Mouse (Mus musculus) cortical plate, adult 2 months (tissue): ENCODE measurements around the gene Gna11. TPM values are rescaled to one million over a fixed set of nuclear protein-coding genes. Genes with fewer than 3 reads are reported as not detected.

Experiments
- H3K27ac ChIP-seq: fragments of 200-500 bp; 2 replicates; pipeline ENCODE4 v1.5.1; 2012; ENCODE audit warnings: low read length, control low read depth, inconsistent platforms; ENCODE audit not compliant: insufficient read depth
- H3K4me1 ChIP-seq: fragments of 200-500 bp; 2 replicates; pipeline ENCODE4 v1.6.1; 2011; ENCODE audit warnings: low read length; ENCODE audit not compliant: control insufficient read depth, insufficient read depth
- H3K4me3 ChIP-seq: fragments of 200-500 bp; 2 replicates; pipeline ENCODE4 v1.5.1; 2011; ENCODE audit warnings: mild to moderate bottlenecking, low read length, control low read depth; ENCODE audit not compliant: insufficient read depth
- CTCF ChIP-seq: fragments of 200-500 bp; IDR thresholded peaks from 2 replicates; pipeline ENCODE4 v1.5.1; 2011; ENCODE audit warnings: mild to moderate bottlenecking, control low read depth, low read length; ENCODE audit not compliant: insufficient read depth; ENCODE audit errors: extremely low read depth
- POLR2A ChIP-seq: fragments of 200-500 bp; IDR thresholded peaks from 2 replicates; pipeline ENCODE4 v1.6.1; 2011; ENCODE audit warnings: mild to moderate bottlenecking, low read length, control low read depth; ENCODE audit not compliant: insufficient read depth; ENCODE audit errors: extremely low read depth
- polyA plus RNA-seq: library from polyadenylated mRNA; depleted of rRNA; stranded (reverse); fragments of >200 nt; gene quantifications from 2 replicates; pipeline ENCODE4 v1.2.3, GENCODE M21; 2012

The Gna11 gene
- polyA plus RNA-seq, 1 experiment, result 147 TPM

DNA sequence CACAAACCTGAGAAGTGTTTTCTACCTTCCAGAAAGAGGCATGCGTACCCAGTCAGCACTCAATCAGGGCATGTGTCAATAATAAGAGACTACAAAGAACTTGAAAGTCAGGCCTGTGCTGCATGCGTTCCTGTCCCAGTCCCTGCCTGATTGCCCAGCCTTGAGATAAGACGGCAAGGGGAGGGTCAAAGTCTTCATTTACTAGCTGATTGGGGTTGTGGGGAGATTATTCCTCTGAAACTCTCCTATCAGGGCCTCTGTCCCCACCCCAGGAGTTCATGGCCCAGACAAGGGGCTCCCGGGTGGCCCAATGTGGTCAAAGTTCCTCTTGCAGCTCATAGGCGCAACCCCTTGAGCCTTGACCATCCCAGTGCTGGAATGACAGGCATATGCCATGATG is 1.3 kb upstream of the Gna11 start:
- TF ChIP-seq CTCF (no peak), POLR2A (no peak)
- Histone ChIP-seq H3K4me1 (peaks cover 7% of the 10 kb centered on the region), H3K4me3 (no peak overlapping the region), H3K27ac (no peak overlapping the region)

DNA sequence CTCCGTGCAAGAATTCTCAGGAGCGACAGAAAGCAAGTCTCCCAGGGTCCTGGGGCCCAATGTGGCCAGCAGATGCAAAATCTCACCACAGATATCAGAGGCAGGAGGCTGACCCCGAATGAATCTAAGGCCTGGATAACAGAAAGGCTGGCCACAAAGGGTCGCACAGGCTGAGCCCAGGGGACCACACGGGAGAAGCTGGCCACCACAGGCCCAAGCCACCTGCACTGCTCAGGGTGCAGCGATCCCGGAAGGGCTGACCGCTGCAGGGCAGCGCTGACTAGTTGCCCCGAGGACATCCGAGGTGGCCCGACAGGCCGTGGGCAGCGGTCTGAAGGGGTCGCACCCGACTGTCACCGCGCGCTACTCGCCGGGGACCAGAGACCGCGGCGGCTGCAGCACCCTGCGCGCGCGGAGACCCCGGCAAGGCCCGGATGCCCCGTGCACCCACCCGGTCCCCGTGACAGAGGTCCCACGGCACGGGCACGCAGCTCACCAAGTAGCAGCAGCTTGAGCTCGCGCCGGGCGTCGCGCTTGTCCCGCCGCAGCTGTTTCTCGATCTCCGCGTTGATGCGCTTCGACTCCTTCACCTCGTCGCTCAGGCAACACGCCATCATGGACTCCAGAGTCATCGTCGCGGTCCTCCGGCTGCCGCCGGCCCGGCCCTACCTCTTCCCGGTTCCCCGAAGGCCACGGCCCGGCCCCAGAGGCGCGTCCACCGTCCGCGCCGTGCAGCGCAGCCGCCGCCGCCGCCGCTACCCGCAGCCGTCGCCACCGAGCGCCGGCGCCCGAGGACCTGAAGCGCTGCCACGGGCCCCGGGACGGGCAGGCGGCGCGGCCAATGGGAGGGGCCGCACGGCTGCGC is 462 bp downstream of the Gna11 start:
- H3K4me1 ChIP-seq, result peaks cover 9% of the 10 kb centered on the region
- peak overlapping the region; percentile 92 for H3K27ac ChIP-seq
- H3K4me3 ChIP-seq, result peak overlapping the region; percentile 100
- TF ChIP-seq POLR2A (peak; percentile 32; the same call in 1 of the 2 replicates), CTCF (no peak)

DNA sequence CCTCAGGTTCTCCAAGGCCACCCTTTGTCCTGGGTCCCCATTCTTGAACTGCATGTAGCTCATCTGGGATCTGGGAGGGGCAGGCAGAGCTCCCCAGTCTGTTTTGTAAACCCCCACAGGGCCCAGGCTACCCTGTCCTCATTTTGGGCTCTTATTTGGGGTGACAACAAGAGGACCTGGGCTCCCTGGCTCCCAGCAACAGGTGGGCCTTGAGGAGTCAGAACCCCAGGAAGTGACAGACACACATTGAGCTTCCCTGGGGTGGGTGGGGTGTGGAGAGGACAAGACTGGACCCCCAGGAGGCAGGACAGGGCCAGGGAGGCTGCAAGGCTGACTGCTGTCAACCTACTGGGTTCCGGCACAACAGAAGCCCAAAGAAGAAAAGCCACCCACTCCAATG is 1.4 kb downstream of the Gna11 start:
- Histone ChIP-seq H3K27ac (no peak overlapping the region), H3K4me3 (peak overlapping the region; percentile 100), H3K4me1 (peaks cover 9% of the 10 kb centered on the region)
- TF ChIP-seq POLR2A (no peak), CTCF (no peak)

DNA sequence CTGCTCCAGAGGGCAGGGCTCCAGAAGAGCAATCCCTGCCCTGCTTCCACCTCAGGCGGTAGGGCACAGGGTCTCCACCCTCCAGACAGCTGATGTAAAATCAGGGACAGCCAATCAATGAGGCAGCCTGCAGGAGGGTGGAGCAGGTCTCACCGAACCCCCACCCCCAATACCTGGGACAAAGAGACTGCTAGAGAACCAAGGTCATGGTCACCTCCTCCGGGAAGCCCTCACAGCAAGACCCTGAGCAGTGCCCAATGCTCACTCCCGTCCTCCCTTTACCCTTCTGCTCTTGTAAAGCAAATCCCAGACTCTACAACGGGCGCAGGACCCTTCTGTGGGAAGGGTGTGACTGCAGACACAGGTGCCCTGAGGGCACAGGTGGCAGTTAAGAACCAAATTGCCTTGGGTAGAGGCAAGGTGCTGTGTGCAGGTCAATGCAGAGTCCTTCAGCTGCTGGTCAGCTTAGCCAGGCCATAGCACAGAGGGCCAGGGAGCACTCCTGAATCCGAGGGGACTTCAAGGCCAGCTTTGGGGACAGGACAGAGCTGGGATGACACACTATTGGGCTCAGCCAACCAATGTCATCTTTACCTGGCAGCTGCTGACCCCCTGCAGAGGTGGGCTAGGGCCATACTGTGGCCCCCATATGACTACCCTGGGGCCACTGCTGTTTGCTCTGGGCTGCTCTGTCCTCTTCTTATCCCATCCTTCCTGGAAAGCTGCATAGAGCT is 2.1 kb downstream of the Gna11 start:
- H3K27ac ChIP-seq, result no peak overlapping the region
- H3K4me1 ChIP-seq, result peaks cover 10% of the 10 kb centered on the region
- H3K4me3 ChIP-seq, result no peak overlapping the region; the same call in 1 of the 2 replicates
- no peak for TF ChIP-seq POLR2A
- no peak for TF ChIP-seq CTCF

DNA sequence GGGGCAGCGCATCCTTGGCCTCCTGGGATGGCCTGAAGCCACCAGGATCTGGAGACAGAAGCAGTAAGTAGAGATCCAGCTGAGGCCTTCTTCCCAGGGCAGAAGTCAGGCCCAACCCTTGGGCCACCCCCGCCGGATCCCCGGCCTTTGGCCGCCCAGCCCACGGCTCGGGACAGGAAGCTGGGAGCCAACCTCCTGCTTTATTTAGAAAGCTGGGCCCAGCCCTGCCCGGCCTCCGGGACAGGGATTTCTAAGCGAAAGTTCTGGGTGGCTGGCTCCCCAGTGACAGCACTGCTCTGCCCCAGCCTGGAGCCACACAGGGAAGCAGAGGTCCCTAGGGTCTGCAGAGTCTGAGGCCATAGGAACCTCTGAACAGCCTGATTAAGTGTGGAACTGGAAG is 3.2 kb downstream of the Gna11 start:
- TF ChIP-seq CTCF (no peak), POLR2A (no peak)
- H3K4me3 ChIP-seq, result no peak overlapping the region; the same call in 1 of the 2 replicates
- peaks cover 10% of the 10 kb centered on the region for H3K4me1 ChIP-seq

DNA sequence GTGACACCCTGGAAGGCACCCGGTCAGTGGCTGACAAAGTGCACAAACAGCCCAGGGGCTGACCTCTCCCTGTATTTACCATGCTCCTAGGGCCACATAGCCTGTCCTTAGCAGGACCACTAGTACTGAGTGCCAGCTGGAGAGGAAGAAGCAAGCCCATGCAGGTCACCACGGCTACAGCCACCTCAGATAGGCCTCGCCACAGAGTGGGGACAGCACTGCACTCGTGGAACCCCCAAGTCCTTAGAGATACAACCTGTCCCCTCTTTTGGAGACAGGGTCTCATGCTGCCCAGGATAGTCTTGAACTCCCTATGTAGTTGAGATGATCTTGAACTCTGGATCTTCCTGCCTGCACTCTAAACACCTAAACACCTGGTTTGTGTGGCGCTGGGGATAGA is 3.6 kb downstream of the Gna11 start:
- Histone ChIP-seq H3K4me1 (peaks cover 10% of the 10 kb centered on the region), H3K27ac (peak overlapping the region; percentile 16; the same call in 1 of the 2 replicates), H3K4me3 (no peak overlapping the region)
- TF ChIP-seq CTCF, result no peak
- TF ChIP-seq POLR2A, result no peak

More for the DNA sequence above, 3.2 kb downstream of the Gna11 start:
- peak overlapping the region; percentile 60 for H3K27ac ChIP-seq

DNA sequence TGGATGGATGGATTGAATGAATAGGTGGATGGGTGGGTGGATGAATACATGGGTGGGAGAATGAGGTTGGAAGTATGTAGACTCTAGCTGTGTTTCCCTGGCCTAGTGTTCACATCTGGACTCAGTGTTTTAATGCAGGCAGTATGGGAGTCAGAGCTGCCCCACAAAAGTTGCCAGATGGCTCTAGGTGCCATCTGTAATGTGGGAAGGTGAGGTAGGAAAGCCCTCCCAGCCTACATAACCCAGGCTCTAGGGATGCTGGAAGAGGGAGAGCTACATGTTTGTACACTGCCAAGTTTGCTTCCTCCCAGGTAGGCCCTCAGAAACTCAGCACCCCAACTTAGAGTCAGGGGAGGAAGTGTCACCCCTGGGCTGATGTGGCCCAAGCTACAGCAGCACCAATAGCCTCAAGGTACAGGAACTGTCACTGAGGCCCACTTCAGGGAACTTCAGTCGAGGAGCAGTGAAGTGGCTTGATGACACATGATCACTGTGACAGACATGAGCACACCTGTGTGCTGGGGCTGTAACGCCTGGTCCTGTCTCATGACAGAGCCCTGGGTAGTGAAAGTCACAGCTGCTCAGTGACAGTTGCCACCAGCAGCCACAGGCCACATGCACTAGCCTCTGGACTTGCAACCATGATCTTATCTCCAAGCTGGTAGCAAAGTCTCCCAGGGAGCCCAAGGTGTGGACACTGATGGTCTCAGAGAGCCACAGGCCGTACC is 6.5 kb downstream of the Gna11 start:
- H3K4me3 ChIP-seq, result no peak overlapping the region
- H3K4me1 ChIP-seq, result peaks cover 11% of the 10 kb centered on the region
- TF ChIP-seq POLR2A (no peak), CTCF (no peak)
- H3K27ac ChIP-seq, result no peak overlapping the region

DNA sequence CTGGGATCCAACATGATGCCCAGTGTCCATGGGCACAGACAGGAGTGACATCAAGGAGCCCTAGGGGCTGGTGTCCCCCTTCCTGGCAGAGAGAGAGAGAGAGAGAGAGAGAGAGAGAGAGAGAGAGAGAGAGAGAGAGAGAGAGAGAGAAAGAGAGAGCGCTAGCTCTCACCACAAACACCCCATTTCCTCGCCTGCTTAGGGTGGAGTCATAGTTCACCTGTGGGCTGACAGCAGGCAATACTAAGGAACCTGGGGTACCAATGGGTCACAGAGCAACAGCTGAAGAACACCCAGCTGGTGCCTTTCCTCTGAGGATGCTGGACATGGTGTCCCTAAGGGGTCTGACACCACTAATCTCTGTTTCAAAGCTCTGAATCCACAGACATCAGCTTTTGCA is 7.6 kb downstream of the Gna11 start:
- H3K4me1 ChIP-seq, result peaks cover 6% of the 10 kb centered on the region
- no peak for TF ChIP-seq POLR2A
- TF ChIP-seq CTCF, result no peak
- no peak overlapping the region for H3K4me3 ChIP-seq
- no peak overlapping the region for H3K27ac ChIP-seq

DNA sequence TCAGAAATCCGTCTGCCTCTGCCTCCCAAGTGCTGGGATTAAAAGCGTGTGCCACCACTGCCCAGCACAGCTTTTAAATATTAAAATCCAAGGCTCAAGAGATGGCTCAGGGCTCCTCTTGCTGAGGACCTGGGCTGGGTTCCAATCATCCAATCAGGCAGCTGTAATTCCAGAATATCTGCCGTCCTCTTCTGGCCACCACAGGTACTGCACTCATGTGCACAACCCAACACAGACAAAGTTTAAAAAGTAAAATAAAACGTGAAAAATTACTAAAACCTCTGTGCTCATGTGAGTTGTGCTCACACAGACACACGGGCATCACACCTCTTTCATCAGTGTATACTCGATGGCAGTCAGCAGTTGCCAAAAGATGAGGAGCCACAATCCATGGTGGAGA is 8.3 kb downstream of the Gna11 start:
- H3K27ac ChIP-seq, result no peak overlapping the region
- TF ChIP-seq POLR2A (no peak), CTCF (peak; percentile 36)

DNA sequence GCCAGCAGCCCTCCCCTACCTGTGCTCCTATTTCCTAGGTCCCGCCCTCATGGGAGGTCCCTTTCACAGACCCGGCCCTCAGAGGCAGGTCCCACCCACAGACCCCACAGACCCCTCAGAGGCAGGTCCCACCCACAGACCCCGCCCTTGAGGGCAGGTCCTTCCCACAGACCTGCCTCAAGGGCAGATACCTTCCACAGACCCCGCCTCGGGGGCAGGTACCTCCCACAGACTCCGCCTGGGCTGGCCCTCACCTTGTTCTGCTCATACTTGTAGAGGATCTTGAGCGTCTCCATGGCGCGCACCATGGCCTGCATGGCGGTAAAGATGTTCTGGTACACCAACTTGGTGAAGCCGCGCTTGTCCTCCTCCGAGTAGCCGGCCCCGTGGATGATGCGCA is 10.2 kb downstream of the Gna11 start:
- TF ChIP-seq POLR2A (no peak), CTCF (no peak)
- Histone ChIP-seq H3K4me3 (no peak overlapping the region), H3K27ac (no peak overlapping the region), H3K4me1 (peaks cover 4% of the 10 kb centered on the region)

More for the DNA sequence above, 8.3 kb downstream of the Gna11 start:
- Histone ChIP-seq H3K4me1 (peaks cover 6% of the 10 kb centered on the region), H3K4me3 (no peak overlapping the region)
